Mouse (Mus musculus): ENCODE results near the gene Diaph2.

DNA sequence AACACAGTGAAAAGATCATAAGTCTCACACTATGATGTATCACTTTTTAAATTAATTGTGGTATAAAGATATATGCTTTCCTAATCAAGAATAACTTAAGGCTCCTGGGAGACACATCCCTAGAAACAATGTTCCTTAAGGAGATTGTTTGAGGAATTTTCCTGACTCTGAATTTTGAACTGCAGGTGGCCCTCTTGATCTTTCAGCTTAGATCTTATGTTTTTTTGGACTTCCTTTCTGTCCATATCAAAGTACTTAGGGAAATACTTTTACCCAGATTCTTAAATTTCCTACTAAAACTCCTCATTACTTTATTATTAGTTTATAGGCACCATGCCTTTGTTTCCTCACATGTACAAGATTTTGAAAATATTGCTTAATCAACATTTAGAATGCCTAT lies 258.7 kb downstream of the Diaph2 start:
- TF ChIP-seq CTCF (IDR thresholded peaks at IDR 0.05; ENCODE audit: borderline replicate concordance, insufficient read depth, low read depth, low read length) (no peak), POLR2A (IDR thresholded peaks at IDR 0.05; ENCODE audit: borderline replicate concordance, insufficient read depth, low read length) (no peak)
